Mouse (Mus musculus): ENCODE data around the gene 1700034J05Rik. TPM values are rescaled to one million over a fixed set of nuclear protein-coding genes. Genes with fewer than 3 reads are reported as not detected.

The 1700034J05Rik gene
- polyA plus RNA-seq, 1 experiment = not detected

- 88% methylated on average over 1 of the region's 1 CpGs for WGBS
- no peaks in the 10 kb centered on the region for H3K36me3 ChIP-seq (ENCODE audit: control insufficient read depth, insufficient read depth, low read length)
- no peak for DNase-seq
- H3K27me3 ChIP-seq (replicated peaks; ENCODE audit: control insufficient read depth, insufficient read depth, low read length) = no peaks in the 10 kb centered on the region
- H3K4me1 ChIP-seq (ENCODE audit: control insufficient read depth, insufficient read depth, low read length) = peaks cover 20% of the 10 kb centered on the region
- H3K27ac ChIP-seq (ENCODE audit: insufficient read depth, low read depth, low read length) = no peak overlapping the region
- TF ChIP-seq POLR2A (IDR thresholded peaks at IDR 0.05; ENCODE audit: low read depth, low read length) (no peak), CTCF (conservative IDR thresholded peaks at IDR 0.05; ENCODE audit: insufficient read depth, insufficient read length, low read depth, low read length) (no peak)
- H3K4me3 ChIP-seq (ENCODE audit: insufficient read depth, low read depth, low read length) = no peak overlapping the region
Observed at GRCm38 (mm10) chr6:146956961-146957360, 2.7 kb upstream of the 1700034J05Rik start.

- TF ChIP-seq POLR2A (IDR thresholded peaks at IDR 0.05; ENCODE audit: low read depth, low read length) = no peak
- TF ChIP-seq CTCF (conservative IDR thresholded peaks at IDR 0.05; ENCODE audit: insufficient read depth, insufficient read length, low read depth, low read length) = no peak
- Histone ChIP-seq H3K4me3 (ENCODE audit: insufficient read depth, low read depth, low read length) (no peak overlapping the region), H3K27me3 (replicated peaks; ENCODE audit: control insufficient read depth, insufficient read depth, low read length) (no peaks in the 10 kb centered on the region), H3K27ac (ENCODE audit: insufficient read depth, low read depth, low read length) (no peak overlapping the region), H3K36me3 (ENCODE audit: control insufficient read depth, insufficient read depth, low read length) (no peaks in the 10 kb centered on the region), H3K4me1 (ENCODE audit: control insufficient read depth, insufficient read depth, low read length) (peaks cover 14% of the 10 kb centered on the region)
- no peak for DNase-seq
- 55% methylated on average over 12 of the region's 12 CpGs for WGBS
Observed at GRCm38 (mm10) chr6:146955896-146956295, 1.7 kb upstream of the 1700034J05Rik start.

GRCm38 (mm10) chr6:146955475-146955874 lies 1.3 kb upstream of the 1700034J05Rik start:
- WGBS = 69% methylated on average over 1 of the region's 1 CpGs
- DNase-seq = no peak
- TF ChIP-seq CTCF (conservative IDR thresholded peaks at IDR 0.05; ENCODE audit: insufficient read depth, insufficient read length, low read depth, low read length) (no peak), POLR2A (IDR thresholded peaks at IDR 0.05; ENCODE audit: low read depth, low read length) (no peak)
- Histone ChIP-seq H3K27ac (ENCODE audit: insufficient read depth, low read depth, low read length) (no peak overlapping the region), H3K4me3 (ENCODE audit: insufficient read depth, low read depth, low read length) (no peak overlapping the region), H3K4me1 (ENCODE audit: control insufficient read depth, insufficient read depth, low read length) (peaks cover 14% of the 10 kb centered on the region), H3K36me3 (ENCODE audit: control insufficient read depth, insufficient read depth, low read length) (no peaks in the 10 kb centered on the region), H3K27me3 (replicated peaks; ENCODE audit: control insufficient read depth, insufficient read depth, low read length) (no peaks in the 10 kb centered on the region)

GRCm38 (mm10) chr6:146950454-146950832 lies 3.8 kb downstream of the 1700034J05Rik start:
- Histone ChIP-seq H3K27me3 (replicated peaks; ENCODE audit: control insufficient read depth, insufficient read depth, low read length) (no peaks in the 10 kb centered on the region), H3K4me1 (ENCODE audit: control insufficient read depth, insufficient read depth, low read length) (peaks cover 24% of the 10 kb centered on the region), H3K36me3 (ENCODE audit: control insufficient read depth, insufficient read depth, low read length) (no peaks in the 10 kb centered on the region), H3K4me3 (ENCODE audit: insufficient read depth, low read depth, low read length) (no peak overlapping the region), H3K27ac (ENCODE audit: insufficient read depth, low read depth, low read length) (no peak overlapping the region)
- 63% methylated on average over 1 of the region's 1 CpGs for WGBS
- TF ChIP-seq POLR2A (IDR thresholded peaks at IDR 0.05; ENCODE audit: low read depth, low read length) (no peak), CTCF (conservative IDR thresholded peaks at IDR 0.05; ENCODE audit: insufficient read depth, insufficient read length, low read depth, low read length) (no peak)
- no peak for DNase-seq

GRCm38 (mm10) chr6:146949682-146950453 lies 4.4 kb downstream of the 1700034J05Rik start:
- TF ChIP-seq POLR2A (IDR thresholded peaks at IDR 0.05; ENCODE audit: low read depth, low read length) (no peak), CTCF (conservative IDR thresholded peaks at IDR 0.05; ENCODE audit: insufficient read depth, insufficient read length, low read depth, low read length) (no peak)
- Histone ChIP-seq H3K36me3 (ENCODE audit: control insufficient read depth, insufficient read depth, low read length) (no peaks in the 10 kb centered on the region), H3K27me3 (replicated peaks; ENCODE audit: control insufficient read depth, insufficient read depth, low read length) (no peaks in the 10 kb centered on the region), H3K4me3 (ENCODE audit: insufficient read depth, low read depth, low read length) (no peak overlapping the region), H3K4me1 (ENCODE audit: control insufficient read depth, insufficient read depth, low read length) (peaks cover 30% of the 10 kb centered on the region), H3K27ac (ENCODE audit: insufficient read depth, low read depth, low read length) (no peak overlapping the region)
- WGBS = 63% methylated on average over 10 of the region's 10 CpGs
- DNase-seq = peak; percentile 57

GRCm38 (mm10) chr6:146947186-146947585 lies 7.0 kb downstream of the 1700034J05Rik start:
- no peak overlapping the region for H3K4me3 ChIP-seq (ENCODE audit: insufficient read depth, low read depth, low read length)
- peaks cover 32% of the 10 kb centered on the region for H3K4me1 ChIP-seq (ENCODE audit: control insufficient read depth, insufficient read depth, low read length)
- H3K36me3 ChIP-seq (ENCODE audit: control insufficient read depth, insufficient read depth, low read length) = no peaks in the 10 kb centered on the region
- 22% methylated on average over 4 of the region's 4 CpGs for WGBS
- TF ChIP-seq POLR2A (IDR thresholded peaks at IDR 0.05; ENCODE audit: low read depth, low read length) (no peak), CTCF (conservative IDR thresholded peaks at IDR 0.05; ENCODE audit: insufficient read depth, insufficient read length, low read depth, low read length) (no peak)
- no peaks in the 10 kb centered on the region for H3K27me3 ChIP-seq (replicated peaks; ENCODE audit: control insufficient read depth, insufficient read depth, low read length)
- no peak for DNase-seq
- peak overlapping the region; percentile 77 for H3K27ac ChIP-seq (ENCODE audit: insufficient read depth, low read depth, low read length)

- Histone ChIP-seq H3K27ac (ENCODE audit: insufficient read depth, low read depth, low read length) (peak overlapping the region; percentile 97), H3K4me1 (ENCODE audit: control insufficient read depth, insufficient read depth, low read length) (peaks cover 32% of the 10 kb centered on the region), H3K36me3 (ENCODE audit: control insufficient read depth, insufficient read depth, low read length) (no peaks in the 10 kb centered on the region), H3K4me3 (ENCODE audit: insufficient read depth, low read depth, low read length) (no peak overlapping the region), H3K27me3 (replicated peaks; ENCODE audit: control insufficient read depth, insufficient read depth, low read length) (no peaks in the 10 kb centered on the region)
- TF ChIP-seq CTCF (conservative IDR thresholded peaks at IDR 0.05; ENCODE audit: insufficient read depth, insufficient read length, low read depth, low read length) (no peak), POLR2A (IDR thresholded peaks at IDR 0.05; ENCODE audit: low read depth, low read length) (no peak)
- WGBS = 17% methylated on average over 6 of the region's 6 CpGs
- DNase-seq = peak; percentile 84
Observed at GRCm38 (mm10) chr6:146946327-146947029, 7.7 kb downstream of the 1700034J05Rik start.
